Mouse (Mus musculus) brain, embryonic 18.5 days (tissue): ENCODE data around the gene Ckb.
A peak's percentile ranks its signal among the peaks of the same experiment; 100 is the strongest.
"Not testable (repeated sequence)": the region's sequence is repeated elsewhere in the genome, so short reads cannot be mapped to it uniquely, and the experiment has no call there.

Source experiments
- DNase-seq: peaks from one replicate; pipeline ENCODE4 v3.0.0-alpha.2; 2012; ENCODE audit warnings: low read depth, low spot score

Ckb gene

GRCm38 (mm10) chr12:111672176-111672575 is at the start of gene Ckb:
Gene Ckb, minus strand, starts transcription at chr12:111672338.
- peak; percentile 87 for DNase-seq

- no peak for DNase-seq
Measured at GRCm38 (mm10) chr12:111720222-111720621, 48.1 kb upstream of the Ckb start.

GRCm38 (mm10) chr12:111718656-111719055 is 46.5 kb upstream of the Ckb start:
- DNase-seq, result no peak

GRCm38 (mm10) chr12:111716505-111716904 is 44.4 kb upstream of the Ckb start:
- DNase-seq, result no peak

GRCm38 (mm10) chr12:111713880-111714279 is 41.7 kb upstream of the Ckb start:
- not testable (repeated sequence) for DNase-seq

GRCm38 (mm10) chr12:111713004-111713651 is 41.0 kb upstream of the Ckb start, which contains the start of the genes Bag5 and Apopt1:
Gene Bag5, minus strand, starts transcription at chr12:111713257.
Gene Apopt1, plus strand, starts transcription at chr12:111713261.
- DNase-seq, result peak; percentile 85

- DNase-seq, result no peak
Measured at GRCm38 (mm10) chr12:111712476-111712875, 40.3 kb upstream of the Ckb start.

- no peak for DNase-seq
Measured at GRCm38 (mm10) chr12:111710091-111710490, 38.0 kb upstream of the Ckb start.

- no peak for DNase-seq
Measured at GRCm38 (mm10) chr12:111708181-111708580, 36.0 kb upstream of the Ckb start.

- DNase-seq, result no peak
Measured at GRCm38 (mm10) chr12:111705186-111705973, 33.2 kb upstream of the Ckb start.

- no peak for DNase-seq
Measured at GRCm38 (mm10) chr12:111704609-111705008, 32.5 kb upstream of the Ckb start.

GRCm38 (mm10) chr12:111703301-111703700 is 31.2 kb upstream of the Ckb start:
- DNase-seq, result no peak

GRCm38 (mm10) chr12:111700920-111701458 is 28.9 kb upstream of the Ckb start:
- DNase-seq, result no peak

- no peak for DNase-seq
Measured at GRCm38 (mm10) chr12:111699542-111699941, 27.4 kb upstream of the Ckb start.

- DNase-seq, result no peak
Measured at GRCm38 (mm10) chr12:111698346-111698913, 26.3 kb upstream of the Ckb start.

GRCm38 (mm10) chr12:111697708-111698107 is 25.6 kb upstream of the Ckb start:
- no peak for DNase-seq

GRCm38 (mm10) chr12:111696239-111696638 is 24.1 kb upstream of the Ckb start:
- DNase-seq, result no peak

GRCm38 (mm10) chr12:111694880-111695804 is 23.0 kb upstream of the Ckb start:
- no peak for DNase-seq

GRCm38 (mm10) chr12:111694271-111694781 is 22.2 kb upstream of the Ckb start:
- no peak for DNase-seq

GRCm38 (mm10) chr12:111693341-111694270 is 21.5 kb upstream of the Ckb start:
- DNase-seq, result peak; percentile 74
